Mouse (Mus musculus): ENCODE data around the gene Gm2007. TPM values are rescaled to one million over a fixed set of nuclear protein-coding genes. Genes with fewer than 3 reads are reported as not detected.

The Gm2007 gene
- total RNA-seq (2023): not detected

DNA sequence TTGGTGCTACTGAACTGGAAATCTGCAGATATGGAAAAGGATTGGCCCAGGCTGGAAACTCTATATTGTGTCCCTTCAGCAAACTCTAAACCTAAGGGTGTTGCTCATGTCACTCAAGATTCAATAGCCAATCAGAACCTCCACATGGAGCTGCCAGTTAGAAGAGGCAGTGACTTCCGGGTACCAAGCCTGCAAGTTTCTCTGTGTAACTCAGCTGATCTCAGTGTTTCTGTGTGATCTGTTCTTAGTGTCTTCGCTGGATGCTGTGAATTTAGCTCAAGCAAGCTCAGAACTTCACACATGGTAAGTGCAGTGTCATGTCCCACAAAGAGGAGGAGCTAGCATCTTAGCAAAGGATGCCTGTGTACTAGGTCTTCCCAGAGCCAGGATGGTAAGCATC, at the start of gene Gm2007:
Gm2007 (plus strand) TSS at position 301 of the 400 bp plus-strand sequence.

DNA sequence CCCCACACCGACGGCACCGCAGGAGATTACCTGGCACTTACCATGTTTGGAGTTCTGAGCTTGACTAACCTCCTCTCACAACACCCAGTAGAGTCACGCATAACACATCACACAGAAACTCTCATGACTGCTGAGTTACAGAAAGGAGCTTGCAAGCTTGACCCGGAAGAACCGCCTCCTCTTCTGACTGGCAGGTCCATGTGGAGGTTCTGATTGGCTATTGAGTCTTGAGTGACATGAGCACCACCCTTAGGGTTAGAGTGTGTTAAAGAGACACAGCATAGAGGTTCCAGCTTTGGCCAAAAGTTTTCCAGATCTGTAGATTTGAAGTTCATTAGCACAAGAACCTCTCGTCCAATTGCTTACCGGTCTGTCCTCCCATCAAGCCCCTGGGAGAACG, 37.8 kb upstream of the Gm2007 start, which contains the start of gene Zfp969:
Zfp969 (minus strand) TSS at position 101 of the 400 bp plus-strand sequence.

DNA sequence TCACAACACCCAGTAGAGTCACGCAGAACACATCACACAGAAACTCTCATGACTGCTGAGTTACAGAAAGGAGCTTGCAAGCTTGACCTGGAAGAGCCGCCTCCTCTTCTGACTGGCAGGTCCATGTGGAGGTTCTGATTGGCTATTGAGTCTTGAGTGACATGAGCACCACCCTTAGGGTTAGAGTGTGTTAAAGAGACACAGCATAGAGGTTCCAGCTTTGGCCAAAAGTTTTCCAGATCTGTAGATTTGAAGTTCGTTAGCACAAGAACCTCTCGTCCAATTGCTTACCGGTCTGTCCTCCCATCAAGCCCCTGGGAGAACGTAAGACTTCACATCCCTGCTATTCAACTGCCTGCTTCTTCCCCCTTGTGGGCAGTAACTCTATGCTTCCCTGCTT, 59.7 kb downstream of the Gm2007 start, which contains the start of gene Gm14288:
Gm14288 (minus strand) TSS at position 101 of the 400 bp plus-strand sequence.

Other genes with a start within 250 kb of the Gm2007 start
- not detected for gene Gm11007, start 97.6 kb upstream of the Gm2007 start, total RNA-seq (2023)
- not detected for gene Zfp969, start 37.9 kb upstream of the Gm2007 start, total RNA-seq (2023)
- gene Gm14288, start 59.6 kb downstream of the Gm2007 start, total RNA-seq (2023): 1 to 10 TPM in 1 of 2 experiments, not detected in 1; 5.3 TPM
- gene Gm6710, start 127.7 kb downstream of the Gm2007 start, total RNA-seq (2023): 1 to 10 TPM; 4.3 to 7.4 TPM
- 1 to 10 TPM; 6.6 to 7.4 TPM for gene Zfp966, start 189.6 kb downstream of the Gm2007 start, total RNA-seq (2023)
- gene Gm2026, start 223.8 kb downstream of the Gm2007 start, total RNA-seq (2023): 1 to 10 TPM; 3.1 to 4.6 TPM

Measured in T-cell, adult 66 days (primary cell).